Mouse (Mus musculus) fat pad, adult 2 months (tissue): ENCODE data around the gene Rhox7a.
"Not testable (repeated sequence)": the region's sequence is repeated elsewhere in the genome, so short reads cannot be mapped to it uniquely, and the experiment has no call there.

Experiments
- DNase-seq: peaks from one replicate; pipeline ENCODE4 v3.0.0-alpha.2; 2011; ENCODE audit warnings: low read depth, low spot score; ENCODE audit errors: extremely low read depth

The Rhox7a gene

DNA sequence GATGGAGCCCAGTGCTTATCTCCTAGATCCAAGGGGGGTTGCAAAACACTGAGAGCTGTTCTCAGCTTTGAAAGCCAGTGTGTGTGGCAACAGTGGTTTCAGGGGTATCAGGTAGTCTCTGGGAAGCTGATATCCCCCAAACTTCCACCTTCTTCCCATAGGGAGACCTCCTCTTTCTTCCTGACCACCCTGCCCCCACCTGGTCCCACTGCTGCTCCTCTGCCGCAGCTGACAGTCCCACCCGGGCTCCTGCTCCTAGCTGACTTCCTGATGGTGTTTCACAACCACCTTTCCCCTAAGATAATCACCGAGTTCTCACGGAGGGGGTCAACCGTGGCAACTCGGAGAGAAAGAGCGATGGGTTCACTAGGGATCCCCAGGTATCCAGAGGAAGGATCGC is at the start of gene Rhox7a:
Gene Rhox7a, plus strand, starts transcription at position 301 of the 400 bp plus-strand sequence.
- DNase-seq, result not testable (repeated sequence)

DNA sequence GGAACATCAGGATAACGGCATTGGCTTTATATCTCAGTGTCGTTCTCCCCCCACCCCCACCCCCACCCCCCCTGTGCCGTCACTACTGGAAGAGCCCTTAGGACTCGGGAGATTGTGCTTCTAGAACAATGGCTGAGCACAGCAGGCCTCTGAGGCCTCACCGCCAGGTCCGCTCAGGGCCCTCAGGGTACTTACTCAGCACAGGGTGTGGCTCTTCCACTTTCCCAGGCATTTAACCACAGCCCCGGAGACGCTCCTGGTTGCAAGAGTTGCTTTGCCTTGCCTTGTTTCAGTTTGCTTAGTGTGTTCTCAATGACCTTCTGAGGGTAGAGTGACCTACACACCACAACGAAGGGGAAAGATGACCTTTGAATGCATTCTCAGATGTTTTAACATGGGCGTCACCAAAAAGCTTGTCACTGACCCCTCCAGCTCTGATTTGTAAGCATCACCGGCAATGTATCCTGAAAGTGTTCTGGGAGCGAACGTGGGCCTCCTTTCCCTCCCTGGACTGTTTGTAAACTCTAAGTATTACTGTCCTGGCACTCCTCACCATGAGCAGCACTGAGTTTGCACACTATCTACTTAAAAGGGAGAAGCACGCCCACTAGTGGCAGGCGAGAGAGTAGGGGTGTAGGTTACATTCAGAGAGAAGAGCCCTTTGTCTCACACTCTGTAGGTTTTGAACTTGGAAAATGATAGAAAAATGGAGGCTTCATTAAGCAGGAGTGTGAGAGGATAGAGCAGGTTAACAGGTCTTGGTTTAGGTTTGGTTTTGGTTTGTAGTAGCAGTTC is 24.0 kb upstream of the Rhox7a start:
- DNase-seq, result no peak

DNA sequence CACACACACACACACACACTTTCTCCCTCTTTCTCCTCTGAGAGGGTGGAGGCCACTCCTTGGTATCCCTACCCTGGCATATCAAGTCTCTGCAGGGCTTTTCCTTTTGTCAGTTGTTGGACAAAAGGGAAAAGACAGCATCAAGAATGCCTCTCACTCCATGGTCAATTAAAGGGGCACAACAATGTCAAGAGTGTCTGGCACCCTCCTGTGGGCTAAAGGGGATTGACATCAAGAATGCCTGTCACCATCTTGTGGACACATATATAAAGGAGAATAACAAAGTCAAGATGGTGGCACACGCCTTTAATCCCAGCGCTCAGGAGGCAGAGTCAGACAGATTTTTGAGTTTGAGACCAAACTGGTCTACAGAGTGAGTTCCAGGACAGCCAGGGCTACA is 22.1 kb upstream of the Rhox7a start:
- no peak for DNase-seq

DNA sequence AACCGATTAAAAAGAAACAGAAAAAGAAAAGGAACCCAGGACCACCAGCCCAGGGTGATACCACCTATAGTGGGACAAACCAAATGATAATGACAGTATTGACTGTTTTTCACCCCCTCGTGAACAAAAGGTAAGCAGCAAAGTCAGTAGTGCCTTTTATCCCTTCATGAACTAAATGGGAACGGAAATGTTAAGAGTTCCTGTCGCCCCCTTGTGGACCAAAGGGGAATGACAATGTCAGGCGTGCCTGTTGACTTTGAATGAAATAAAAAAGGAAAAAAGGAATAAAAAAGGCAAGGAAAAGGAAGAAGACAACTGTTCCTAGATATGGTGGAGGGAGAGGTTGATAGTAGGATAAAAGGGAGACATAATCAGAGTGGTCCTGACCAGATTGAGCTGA is 20.3 kb upstream of the Rhox7a start:
- no peak for DNase-seq

DNA sequence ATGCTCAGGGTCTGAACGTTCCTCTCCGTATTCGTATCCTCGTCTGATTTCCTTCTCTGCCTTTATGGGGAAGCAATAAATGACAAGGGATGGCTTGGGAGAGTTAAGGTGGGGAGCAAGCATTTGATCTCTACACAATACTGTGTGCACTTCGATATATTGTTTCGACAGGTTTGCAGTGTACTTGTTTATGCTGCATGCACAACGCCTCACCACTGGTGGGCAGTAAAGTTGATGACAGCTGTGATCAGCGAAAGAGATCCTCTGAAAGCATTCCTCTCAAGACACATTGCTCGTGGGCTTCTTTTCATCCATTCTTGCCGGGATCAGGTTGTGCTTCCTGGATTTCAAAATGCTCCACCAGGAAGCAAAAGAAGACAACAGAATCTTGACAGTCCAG is 15.8 kb upstream of the Rhox7a start:
- no peak for DNase-seq

DNA sequence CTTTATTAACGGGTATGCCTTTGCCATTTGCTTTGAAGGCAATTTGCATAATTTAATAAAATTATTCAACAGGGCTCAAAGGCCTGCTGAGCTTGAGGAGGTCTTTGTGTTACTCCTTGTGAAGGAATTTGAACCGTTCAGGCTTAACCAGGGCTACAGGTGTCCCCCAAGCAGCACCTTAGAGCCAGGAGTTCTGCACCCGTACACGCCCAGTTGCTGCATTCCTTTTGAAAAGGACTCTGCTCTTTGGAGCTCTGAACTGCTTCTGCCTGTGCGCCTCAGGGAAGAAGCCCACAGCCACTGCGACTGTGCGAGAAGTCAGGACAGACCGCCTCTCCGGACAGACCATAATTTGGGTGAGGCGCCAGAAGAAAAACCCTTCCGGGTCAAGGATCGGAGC is 4.9 kb upstream of the Rhox7a start, which contains the start of gene Rhox6:
Gene Rhox6, plus strand, starts transcription at position 301 of the 400 bp plus-strand sequence.
- DNase-seq, result not testable (repeated sequence)

DNA sequence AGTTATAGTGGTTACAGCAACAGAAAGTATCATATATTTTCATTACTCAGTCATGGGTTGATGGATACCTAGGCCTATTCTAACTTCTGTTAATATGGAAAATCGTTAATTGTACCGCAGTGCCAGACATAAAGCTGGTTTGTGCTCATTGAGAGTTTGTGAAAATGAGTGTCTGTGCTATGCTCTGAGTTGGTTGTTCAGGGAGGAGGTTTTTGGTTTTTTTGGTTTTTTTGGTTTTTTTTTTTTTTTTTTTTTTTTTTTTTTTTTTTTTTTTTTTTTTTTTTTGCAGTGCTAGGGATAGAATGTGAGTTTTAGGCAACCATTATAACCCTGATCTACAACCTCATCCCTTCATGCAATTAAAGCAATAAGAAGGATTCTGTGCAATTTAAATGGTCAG is 40.2 kb downstream of the Rhox7a start:
- DNase-seq, result no peak

DNA sequence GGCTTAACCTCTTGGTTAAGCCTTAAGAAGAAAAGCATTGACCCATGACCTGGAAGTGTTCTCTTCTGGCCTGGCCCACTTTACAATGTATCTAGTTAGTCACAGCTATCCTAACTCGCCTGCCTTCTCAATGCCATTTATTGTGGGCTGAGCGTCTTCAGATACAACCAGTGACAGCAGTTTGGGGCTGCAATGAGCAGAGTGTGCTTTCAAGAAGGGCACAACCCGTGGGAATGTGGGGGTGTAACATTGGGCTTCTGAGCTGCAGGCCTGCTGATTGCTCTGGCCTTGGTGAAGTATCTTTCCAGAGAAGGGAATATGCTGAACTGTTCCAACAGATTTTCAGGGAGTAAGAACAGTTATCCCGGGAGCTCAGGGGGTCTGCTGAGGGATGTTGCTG is 47.4 kb downstream of the Rhox7a start, which contains the start of gene Rhox8:
Gene Rhox8, minus strand, starts transcription at position 101 of the 400 bp plus-strand sequence.
- DNase-seq, result no peak
